Mouse (Mus musculus): Measurements from ENCODE around the gene Vmn1r214.

- TF ChIP-seq POLR2A (IDR thresholded peaks at IDR 0.05; ENCODE audit: low read depth, low read length) (no peak), CTCF (IDR thresholded peaks at IDR 0.05; ENCODE audit: extremely low read depth, insufficient read length, insufficient replicate concordance, low read depth, low read length) (no peak)
These were observed 5.4 kb upstream of the Vmn1r214 start for GRCm38 (mm10) chr13:23024812-23025211.

All from small intestine, adult 2 months (tissue).